Mouse (Mus musculus) cortical plate, adult 2 months (tissue): ENCODE measurements around the gene Nudt3.

Experiments used
- CTCF ChIP-seq: fragments of 200-500 bp; IDR thresholded peaks from 2 replicates; pipeline ENCODE4 v1.5.1; 2011; ENCODE audit warnings: mild to moderate bottlenecking, control low read depth, low read length; ENCODE audit not compliant: insufficient read depth; ENCODE audit errors: extremely low read depth
- POLR2A ChIP-seq: fragments of 200-500 bp; IDR thresholded peaks from 2 replicates; pipeline ENCODE4 v1.6.1; 2011; ENCODE audit warnings: mild to moderate bottlenecking, low read length, control low read depth; ENCODE audit not compliant: insufficient read depth; ENCODE audit errors: extremely low read depth

GRCm38 (mm10) chr17:27547253-27547868, 75.9 kb downstream of the Nudt3 start:
- TF ChIP-seq CTCF = no peak
- no peak for TF ChIP-seq POLR2A
